Mouse (Mus musculus) v-Abl transformed pro-B cells (cell line): ENCODE data around the gene Oas1c.

ENCODE experiments used
- in situ Hi-C, 2 experiments: fragments of 400-800 bp; cut with MboI; formaldehyde crosslinking; loops; one replicate each; pipeline ENCODE4 v1.15.1; 2025; ENCODE audit not compliant: unreplicated experiment in 2 of 2

Oas1c gene

DNA sequence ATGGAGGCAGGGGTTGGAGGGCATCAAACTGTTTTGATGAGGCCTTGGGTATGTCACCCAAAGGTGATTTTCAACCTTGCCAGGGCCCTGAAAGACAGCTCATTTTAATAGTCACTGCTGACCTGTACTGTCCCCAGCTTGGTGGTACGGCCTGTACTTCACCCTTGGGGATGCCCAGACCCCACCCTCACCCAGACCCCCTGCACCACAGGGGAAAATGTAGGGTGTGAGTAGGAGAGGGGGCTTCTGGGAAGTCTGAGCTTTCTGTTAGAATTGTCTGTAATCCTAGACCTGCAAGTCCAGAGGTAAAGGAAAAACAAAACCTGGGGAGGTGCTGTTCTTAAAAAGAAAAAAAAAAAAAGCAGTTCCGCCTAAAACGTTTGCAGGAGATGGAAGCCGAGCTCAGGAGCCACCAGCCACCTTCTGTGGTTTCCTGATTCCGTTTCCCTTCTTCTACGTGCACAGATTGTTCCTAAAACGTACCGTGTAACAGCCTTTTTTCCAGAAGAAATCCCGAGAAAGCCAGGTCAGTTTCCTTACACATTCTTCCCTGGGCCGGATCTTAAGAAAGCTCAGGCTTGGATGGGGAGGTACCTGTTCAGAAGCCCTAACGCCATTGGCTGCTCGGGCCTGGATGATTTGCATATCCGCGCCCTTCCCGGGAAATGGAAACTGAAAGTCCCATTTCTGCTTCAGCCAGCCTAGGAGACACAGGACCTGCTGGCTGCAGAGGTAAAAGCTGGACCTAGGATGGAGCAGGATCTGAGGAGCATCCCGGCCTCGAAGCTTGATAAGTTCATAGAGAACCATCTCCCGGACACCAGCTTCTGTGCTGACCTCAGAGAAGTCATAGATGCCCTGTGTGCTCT is at the start of gene Oas1c:
Oas1c (minus strand) TSS at position 564 of the 869 bp plus-strand sequence.
- in situ Hi-C loops, result no loop called here

- in situ Hi-C loops, result no loop called here
These were observed 48.8 kb upstream of the Oas1c start, which contains the start of gene Oas1h for GRCm38 (mm10) chr5:120861121-120861520. Gene Oas1h (plus strand): TSS chr5:120861421.

- in situ Hi-C loops, result no loop called here
These were observed 46.9 kb upstream of the Oas1c start for GRCm38 (mm10) chr5:120859241-120859640.

DNA sequence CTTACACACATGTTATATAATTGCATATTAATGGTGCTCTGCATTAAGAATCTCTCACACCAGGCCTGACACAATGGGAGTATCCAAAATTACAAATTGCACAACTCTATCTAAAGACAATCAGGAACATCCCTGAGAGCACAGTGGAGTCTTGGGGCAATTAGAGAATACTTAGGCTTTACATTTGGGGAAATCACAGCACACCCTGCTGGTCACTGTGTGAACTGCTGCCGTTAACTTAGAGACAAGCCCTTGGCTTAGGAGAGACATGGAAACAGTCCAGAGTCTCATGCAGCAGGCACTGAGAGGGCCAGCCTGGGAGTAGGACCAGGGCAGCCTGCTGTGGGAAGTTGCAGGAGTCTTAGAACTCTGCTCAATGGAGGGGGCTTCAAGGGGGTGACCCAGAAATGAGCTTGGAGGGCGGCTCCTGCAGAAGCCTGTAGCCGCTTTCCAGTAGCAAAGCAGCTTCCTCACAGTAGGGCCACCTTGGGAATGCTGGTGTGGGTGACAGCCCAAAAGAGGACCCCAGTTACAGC is 37.4 kb upstream of the Oas1c start:
- in situ Hi-C loops, result loop anchor here in 1 of 2 experiments (10.0 kb wide), 1 partner anchor 55 kb away; the partner anchor contains the start of gene Oas1e

DNA sequence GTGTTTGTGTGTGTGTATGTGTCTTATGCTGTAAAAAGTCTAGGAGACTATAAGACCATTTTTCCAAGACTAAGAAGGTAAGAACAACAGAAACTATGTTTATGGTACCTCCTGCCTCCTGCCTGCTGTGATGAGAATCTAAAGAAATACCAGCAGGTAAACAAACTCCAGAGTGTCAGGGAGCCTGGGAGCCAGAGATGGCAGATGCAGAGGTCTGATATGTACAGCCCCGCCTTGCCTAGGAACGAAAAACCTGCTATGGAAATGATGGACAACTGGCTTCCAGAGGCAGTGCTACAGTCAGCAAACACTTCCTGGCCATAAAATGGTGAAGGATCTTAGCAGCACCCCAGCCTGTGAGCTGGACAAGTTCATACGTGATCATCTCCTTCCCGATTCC is 34.8 kb upstream of the Oas1c start, which contains the start of gene Oas1f:
Oas1f (plus strand) TSS at position 301 of the 400 bp plus-strand sequence.
- in situ Hi-C loops, result loop anchor here in 1 of 2 experiments (10.0 kb wide), 1 partner anchor 52 kb away; the partner anchor contains the start of gene Oas1e

GRCm38 (mm10) chr5:120844713-120845112 is 32.4 kb upstream of the Oas1c start:
- in situ Hi-C loops, result loop anchor here (5.0 to 10.0 kb wide), 4 partner anchors 42 to 73 kb away; partner anchors contain the start of genes Oas1d (in 1 of the 2) and Oas1e (in 1 of the 2)

DNA sequence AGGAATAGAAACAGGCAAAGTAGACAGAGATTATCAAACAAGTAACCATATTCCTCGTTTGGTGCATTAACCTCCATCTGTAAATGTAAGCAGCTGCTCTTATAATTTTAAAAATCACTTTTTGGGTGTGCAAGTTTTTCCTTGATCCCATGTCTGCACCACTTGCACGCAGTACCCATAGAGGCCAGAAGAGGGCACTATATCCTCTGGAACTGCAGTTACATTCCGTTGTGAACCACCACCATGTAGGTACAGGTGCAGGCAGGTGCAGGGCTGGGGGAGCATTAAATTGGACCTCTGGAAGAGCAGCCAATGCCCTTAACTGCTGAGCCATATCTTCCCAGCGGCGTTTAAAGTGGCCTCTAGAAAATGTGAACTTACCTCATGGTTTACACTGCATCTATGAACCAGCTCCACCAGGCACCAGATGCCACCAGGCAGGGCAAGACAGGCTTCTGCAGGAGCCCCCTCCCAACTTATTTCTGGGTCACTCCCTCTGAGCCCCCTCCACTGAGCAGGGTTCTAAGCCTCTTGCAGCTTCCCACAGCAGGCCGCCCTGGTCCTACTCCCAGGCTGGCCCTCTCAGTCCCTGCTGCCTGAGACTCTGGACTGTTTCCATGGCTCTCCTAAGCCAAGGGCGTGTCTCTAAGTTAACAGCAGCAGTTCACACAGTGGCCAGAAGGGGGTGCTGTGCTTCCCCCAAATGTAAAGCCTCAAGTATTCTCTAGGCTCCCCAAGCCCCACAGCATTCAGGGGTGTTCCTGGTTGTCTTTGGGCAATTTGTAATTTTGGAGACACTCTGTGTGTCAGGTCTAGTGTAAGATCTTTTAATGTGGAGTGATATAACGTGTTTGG is 24.6 kb upstream of the Oas1c start:
- in situ Hi-C loops, result no loop called here

DNA sequence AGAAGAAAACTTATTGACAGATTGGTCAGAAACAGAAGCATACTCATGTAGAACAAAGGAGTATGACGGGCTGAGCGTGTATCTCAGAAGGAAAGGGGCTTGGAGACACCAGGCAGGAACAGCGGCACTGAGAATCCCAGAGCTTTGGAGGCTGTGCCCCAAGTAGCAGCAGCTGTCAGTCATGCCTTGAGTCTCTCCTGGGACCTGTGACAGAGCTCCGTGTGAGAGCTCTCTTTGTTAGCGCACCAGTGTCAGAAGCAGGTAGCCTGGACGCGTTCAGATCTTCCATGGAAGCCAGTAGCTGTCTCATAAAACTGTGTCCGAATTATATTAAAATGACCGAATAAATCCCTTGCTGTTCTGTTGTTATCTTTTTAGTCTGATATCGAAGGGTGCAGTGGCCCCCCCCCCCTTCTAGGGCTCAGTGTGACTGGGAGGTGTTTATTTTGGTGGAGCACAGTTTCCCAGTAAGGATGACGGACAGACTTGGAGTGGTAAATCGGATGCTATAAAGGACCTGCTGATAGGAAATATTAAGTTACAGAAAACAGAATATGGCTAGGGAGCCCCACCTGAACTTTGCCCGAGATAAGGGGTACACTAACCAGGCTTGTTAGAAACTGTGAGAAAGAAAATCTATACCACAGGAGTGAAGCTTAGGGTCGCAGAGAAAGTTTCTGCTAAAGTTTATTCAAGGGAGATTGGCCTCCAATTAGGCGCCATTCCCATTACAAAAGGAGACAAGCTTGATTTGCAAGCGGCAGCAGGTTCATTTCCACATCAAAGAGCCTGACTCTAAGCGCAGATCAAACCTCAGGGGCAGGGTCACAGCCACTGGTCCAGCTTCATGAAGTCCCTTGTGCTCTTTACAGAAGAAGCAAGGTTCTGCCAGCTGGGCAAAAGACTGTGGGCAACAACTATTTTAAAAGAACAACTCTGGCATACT is 21.3 kb upstream of the Oas1c start:
- in situ Hi-C loops, result no loop called here

DNA sequence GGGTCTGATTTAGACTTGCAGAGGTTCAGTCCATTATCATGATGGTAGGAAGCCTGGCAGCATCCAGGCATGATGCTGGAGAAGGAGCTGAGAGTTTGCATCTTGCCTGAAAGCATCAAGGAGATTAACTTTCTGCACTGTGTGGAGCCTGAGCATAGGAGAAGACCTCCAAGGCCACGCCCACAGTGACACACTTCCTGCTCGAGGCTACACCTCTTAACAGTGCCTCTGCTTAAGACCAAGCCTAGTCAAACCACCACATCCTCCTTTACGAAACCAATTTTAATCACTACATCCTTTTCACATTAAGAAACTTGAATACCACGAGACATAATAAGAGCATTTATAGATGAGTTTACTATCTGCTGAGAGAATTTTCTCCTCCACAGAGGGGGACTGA is 18.7 kb upstream of the Oas1c start:
- in situ Hi-C loops, result no loop called here

DNA sequence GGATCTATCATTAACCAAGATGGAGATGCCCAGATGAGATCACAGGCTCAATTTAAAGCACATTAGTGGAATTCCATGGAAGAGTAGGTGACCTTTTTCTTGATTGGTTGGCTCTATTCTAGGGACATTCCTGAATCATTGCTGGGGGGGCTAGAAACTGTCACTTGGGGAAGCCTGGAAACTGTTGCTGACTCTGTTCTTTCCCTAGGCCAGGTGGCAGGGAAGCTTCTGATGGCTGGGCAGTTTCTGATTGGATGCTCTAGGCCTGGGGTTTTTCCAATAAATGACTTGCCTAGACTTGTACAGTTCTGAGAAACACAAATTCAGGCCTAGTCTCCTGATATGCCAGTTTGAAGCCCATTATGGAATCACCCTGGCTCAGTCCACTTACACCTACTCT is 6.7 kb upstream of the Oas1c start:
- in situ Hi-C loops, result no loop called here

DNA sequence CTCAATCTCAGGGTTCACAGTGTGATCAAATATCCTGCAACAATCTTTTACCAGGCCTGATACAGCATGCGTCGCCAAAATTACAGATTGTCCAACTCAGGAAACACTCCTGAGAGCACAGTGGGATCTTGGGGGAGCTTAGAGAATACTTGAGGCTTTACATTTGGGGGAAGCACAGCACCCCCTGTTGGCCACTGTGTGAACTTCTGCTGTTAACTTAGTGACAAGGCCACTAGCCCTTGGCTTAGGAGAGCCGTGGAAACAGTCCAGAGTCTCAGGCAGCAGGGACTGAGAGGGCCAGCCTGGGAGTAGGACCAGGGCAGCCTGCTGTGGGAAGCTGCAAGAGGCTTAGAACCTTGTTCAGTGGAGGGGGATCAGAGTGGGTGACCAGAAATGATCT is 3.6 kb upstream of the Oas1c start:
- in situ Hi-C loops, result no loop called here

DNA sequence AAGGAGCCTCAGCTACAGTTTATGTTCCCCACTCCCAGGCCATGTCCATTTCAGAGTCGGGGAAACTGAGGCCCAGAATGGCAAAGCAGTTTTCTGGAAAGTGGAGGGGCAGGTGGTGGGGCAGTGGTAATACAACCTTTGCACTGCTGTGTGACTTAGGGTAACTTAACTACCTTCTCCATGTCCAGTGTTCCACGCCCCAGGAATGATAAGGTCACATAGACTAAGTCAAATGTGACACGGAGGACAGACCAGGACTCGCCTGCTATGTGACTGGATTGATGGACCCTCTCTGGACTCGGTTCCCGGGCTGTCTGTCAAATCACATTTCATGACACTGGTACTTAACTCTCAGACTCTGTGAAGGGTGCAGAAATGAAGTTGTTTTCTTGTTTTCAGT is 709 bp upstream of the Oas1c start:
- in situ Hi-C loops, result no loop called here

- in situ Hi-C loops, result loop anchor here in 1 of 2 experiments (10.0 kb wide), 1 partner anchor 106 kb away; the partner anchor contains the start of gene Oas1d
These were observed 3.1 kb downstream of the Oas1c start for GRCm38 (mm10) chr5:120809171-120809570.

GRCm38 (mm10) chr5:120806458-120806857 is 5.9 kb downstream of the Oas1c start:
- in situ Hi-C loops, result loop anchor here in 1 of 2 experiments (10.0 kb wide), 1 partner anchor 108 kb away; the partner anchor contains the start of gene Oas1d

DNA sequence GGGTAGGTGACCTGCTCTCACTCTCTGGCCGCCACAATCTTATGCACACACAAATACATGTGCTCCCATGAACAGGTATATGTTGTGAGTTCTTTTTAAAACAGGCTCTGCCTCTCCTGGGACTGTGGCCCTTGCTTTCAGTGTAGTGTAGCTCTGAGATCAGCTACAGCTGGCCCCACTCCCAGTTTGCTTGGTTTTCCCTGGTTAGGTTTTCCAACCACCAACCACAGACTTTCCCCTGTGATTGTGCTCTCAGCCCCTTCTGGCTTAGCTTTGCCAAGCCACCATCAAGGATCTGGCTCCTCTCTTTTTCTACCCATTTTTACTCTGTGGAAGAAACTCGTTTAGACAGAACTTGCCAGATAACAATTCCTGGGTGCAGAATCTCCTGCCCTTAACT is 8.7 kb downstream of the Oas1c start:
- in situ Hi-C loops, result loop anchor here in 1 of 2 experiments (5.0 to 10.0 kb wide), 2 partner anchors 39 to 111 kb away; partner anchors contain the start of gene Oas1d

- in situ Hi-C loops, result loop anchor here in 1 of 2 experiments (10.0 kb wide), 1 partner anchor 46 kb away; the partner anchor contains the start of gene Oas1f
These were observed 13.4 kb downstream of the Oas1c start for GRCm38 (mm10) chr5:120798943-120799342.

- in situ Hi-C loops, result loop anchor here in 1 of 2 experiments (10.0 kb wide), 1 partner anchor 47 kb away; the partner anchor contains the start of gene Oas1f
These were observed 14.2 kb downstream of the Oas1c start for GRCm38 (mm10) chr5:120798147-120798546.

DNA sequence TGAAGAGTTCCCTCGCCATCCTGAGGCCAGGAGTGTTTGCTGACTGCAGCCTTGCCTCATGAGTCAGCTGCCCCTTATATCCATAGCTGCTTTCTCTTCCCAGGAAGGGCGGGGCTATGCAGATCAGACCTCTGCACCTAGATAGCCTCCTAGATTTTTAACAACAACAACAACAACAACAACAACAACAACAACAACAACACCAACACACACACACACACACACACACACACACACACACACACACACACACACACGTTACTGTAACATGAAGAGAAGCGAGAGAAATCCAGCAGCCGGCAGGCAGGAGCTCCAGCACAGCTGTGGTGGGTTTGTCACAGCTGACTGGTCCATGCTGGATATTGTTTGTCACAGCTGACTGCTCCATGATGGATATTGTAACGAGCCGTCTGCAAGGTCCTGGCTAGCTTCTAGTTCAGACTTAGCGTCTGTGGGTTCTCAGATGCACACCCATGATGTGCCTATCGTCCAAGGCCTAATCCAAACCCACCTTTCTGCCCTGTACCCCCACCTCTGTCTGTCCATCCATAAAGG is 16.8 kb downstream of the Oas1c start, which contains the start of gene Oas1e:
Oas1e (minus strand) TSS at position 51 of the 555 bp plus-strand sequence.
- in situ Hi-C loops, result loop anchor here in 1 of 2 experiments (10.0 kb wide), 1 partner anchor 49 kb away; the partner anchor contains the start of gene Oas1f
